Mouse (Mus musculus) monocyte, adult 2 months (primary cell): ENCODE results near the gene Map4k5.

Experiments used
- DNase-seq, 2 experiments: peaks; one replicate each; pipeline ENCODE4 v3.0.0; 2022; ENCODE audit warnings: low spot score in 2 of 2, low read depth in 1 of 2

Map4k5 gene

GRCm38 (mm10) chr12:69843531-69844445 is 49.2 kb downstream of the Map4k5 start:
- no peak for DNase-seq

GRCm38 (mm10) chr12:69838376-69838775 is 54.6 kb downstream of the Map4k5 start:
- no peak for DNase-seq

GRCm38 (mm10) chr12:69833982-69834604 is 58.9 kb downstream of the Map4k5 start:
- no peak for DNase-seq

GRCm38 (mm10) chr12:69831239-69831910 is 61.6 kb downstream of the Map4k5 start:
- no peak for DNase-seq

- DNase-seq, result no peak
These were observed 64.8 kb downstream of the Map4k5 start for GRCm38 (mm10) chr12:69828214-69828613.

GRCm38 (mm10) chr12:69824881-69825597 is 68.0 kb downstream of the Map4k5 start:
- no peak for DNase-seq

- no peak for DNase-seq
These were observed 78.7 kb downstream of the Map4k5 start for GRCm38 (mm10) chr12:69814272-69814671.

GRCm38 (mm10) chr12:69813596-69813995 is 79.4 kb downstream of the Map4k5 start:
- no peak for DNase-seq

GRCm38 (mm10) chr12:69812986-69813385 is 80.0 kb downstream of the Map4k5 start:
- no peak for DNase-seq

- no peak for DNase-seq
These were observed 81.0 kb downstream of the Map4k5 start for GRCm38 (mm10) chr12:69811976-69812375.

- no peak for DNase-seq
These were observed 83.6 kb downstream of the Map4k5 start for GRCm38 (mm10) chr12:69809439-69809838.

- no peak for DNase-seq
These were observed 85.5 kb downstream of the Map4k5 start for GRCm38 (mm10) chr12:69807399-69807985.

GRCm38 (mm10) chr12:69805148-69805547 is 87.9 kb downstream of the Map4k5 start:
- no peak for DNase-seq

GRCm38 (mm10) chr12:69804393-69805070 is 88.5 kb downstream of the Map4k5 start:
- no peak for DNase-seq

- DNase-seq, result no peak
These were observed 89.8 kb downstream of the Map4k5 start for GRCm38 (mm10) chr12:69803196-69803595.

- no peak for DNase-seq
These were observed 92.4 kb downstream of the Map4k5 start for GRCm38 (mm10) chr12:69800586-69800985.

GRCm38 (mm10) chr12:69796311-69796710 is 96.7 kb downstream of the Map4k5 start:
- no peak for DNase-seq

GRCm38 (mm10) chr12:69790530-69791505 is 102.2 kb downstream of the Map4k5 start, which contains the start of gene Cdkl1:
Cdkl1 (minus strand) TSS chr12:69791267.
- DNase-seq, result peak in 1 of 2 experiments; percentile 6
